Mouse (Mus musculus): ENCODE data around the gene Has3.
"Not testable (repeated sequence)": the region's sequence is repeated elsewhere in the genome, so short reads cannot be mapped to it uniquely, and the experiment has no call there.

Has3 gene

GRCm38 (mm10) chr8:106870051-106870450 is at the start of gene Has3:
Gene Has3 (plus strand): TSS chr8:106870242.
- no peak for DNase-seq

- no peak for DNase-seq
Observed at GRCm38 (mm10) chr8:106820553-106821515, 49.2 kb upstream of the Has3 start.

GRCm38 (mm10) chr8:106828921-106829320 is 41.1 kb upstream of the Has3 start:
- DNase-seq: no peak

GRCm38 (mm10) chr8:106829526-106830045 is 40.5 kb upstream of the Has3 start:
- no peak for DNase-seq

- DNase-seq: no peak
Observed at GRCm38 (mm10) chr8:106834899-106835298, 35.1 kb upstream of the Has3 start.

- no peak for DNase-seq
Observed at GRCm38 (mm10) chr8:106836525-106836924, 33.5 kb upstream of the Has3 start.

GRCm38 (mm10) chr8:106838803-106839202 is 31.2 kb upstream of the Has3 start:
- no peak for DNase-seq

- DNase-seq: peak; percentile 72
Observed at GRCm38 (mm10) chr8:106839209-106840001, 30.6 kb upstream of the Has3 start.

- no peak for DNase-seq
Observed at GRCm38 (mm10) chr8:106850034-106850433, 20.0 kb upstream of the Has3 start.

- no peak for DNase-seq
Observed at GRCm38 (mm10) chr8:106854534-106855241, 15.4 kb upstream of the Has3 start.

- DNase-seq: no peak
Observed at GRCm38 (mm10) chr8:106855242-106855562, 14.8 kb upstream of the Has3 start.

- no peak for DNase-seq
Observed at GRCm38 (mm10) chr8:106862845-106863244, 7.2 kb upstream of the Has3 start.

GRCm38 (mm10) chr8:106865354-106865753 is 4.7 kb upstream of the Has3 start:
- no peak for DNase-seq

- DNase-seq: peak; percentile 66
Observed at GRCm38 (mm10) chr8:106870537-106871327, 690 bp downstream of the Has3 start.

GRCm38 (mm10) chr8:106871328-106871926 is 1.4 kb downstream of the Has3 start:
- DNase-seq: no peak

- peak; percentile 25 for DNase-seq
Observed at GRCm38 (mm10) chr8:106871931-106872371, 1.9 kb downstream of the Has3 start.

GRCm38 (mm10) chr8:106872454-106873034 is 2.5 kb downstream of the Has3 start:
- no peak for DNase-seq

- DNase-seq: no peak
Observed at GRCm38 (mm10) chr8:106880121-106880707, 10.2 kb downstream of the Has3 start.

GRCm38 (mm10) chr8:106884094-106884493 is 14.1 kb downstream of the Has3 start:
- DNase-seq: not testable (repeated sequence)

GRCm38 (mm10) chr8:106884826-106885400 is 14.9 kb downstream of the Has3 start:
- not testable (repeated sequence) for DNase-seq

All from right cerebral cortex, adult 18-20 months (tissue).